Mouse (Mus musculus): Measurements from ENCODE around the gene Mospd3. TPM values are rescaled to one million over a fixed set of nuclear protein-coding genes. Genes with fewer than 3 reads are reported as not detected.
"Not testable (repeated sequence)": the region's sequence is repeated elsewhere in the genome, so short reads cannot be mapped to it uniquely, and the experiment has no call there.

Gene Mospd3
- polyA plus RNA-seq, 1 experiment from 2014 or later: 14.0 TPM

DNA sequence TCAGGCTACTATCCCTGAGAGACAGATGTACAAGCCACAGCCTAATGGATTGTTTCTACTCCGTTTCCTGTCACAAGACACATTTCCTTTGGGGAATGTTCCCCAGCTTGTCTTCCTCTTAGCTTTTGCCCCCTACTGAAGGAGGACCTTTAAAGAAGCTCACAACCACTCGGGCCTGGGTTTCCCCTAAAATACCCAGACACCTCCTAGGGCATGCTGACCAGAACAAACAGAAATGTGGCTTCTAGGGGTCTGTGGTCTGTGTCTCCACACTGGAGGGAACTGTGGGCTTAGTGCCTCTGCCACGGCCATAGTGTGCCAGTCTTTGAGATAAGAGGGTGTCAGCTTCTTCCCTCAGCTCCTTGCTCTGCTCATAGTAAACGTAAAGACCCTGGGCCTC, 30.7 kb upstream of the Mospd3 start:
- Histone ChIP-seq H3K9me3 (replicated peaks) (no peaks in the 10 kb centered on the region), H3K4me3 (peak overlapping the region; percentile 94; the same call in 1 of the 2 replicates), H3K27ac (replicated peaks) (peak overlapping the region; percentile 96; the same call in 1 of the 2 replicates), H3K36me3 (peaks cover 50% of the 10 kb centered on the region), H3K4me1 (peaks cover 56% of the 10 kb centered on the region), H3K27me3 (ENCODE audit: low read depth, poor library complexity, severe bottlenecking) (no peaks in the 10 kb centered on the region)
- 79% methylated on average over 4 of the region's 4 CpGs for WGBS
- DNase-seq (ENCODE audit: low spot score): no peak

DNA sequence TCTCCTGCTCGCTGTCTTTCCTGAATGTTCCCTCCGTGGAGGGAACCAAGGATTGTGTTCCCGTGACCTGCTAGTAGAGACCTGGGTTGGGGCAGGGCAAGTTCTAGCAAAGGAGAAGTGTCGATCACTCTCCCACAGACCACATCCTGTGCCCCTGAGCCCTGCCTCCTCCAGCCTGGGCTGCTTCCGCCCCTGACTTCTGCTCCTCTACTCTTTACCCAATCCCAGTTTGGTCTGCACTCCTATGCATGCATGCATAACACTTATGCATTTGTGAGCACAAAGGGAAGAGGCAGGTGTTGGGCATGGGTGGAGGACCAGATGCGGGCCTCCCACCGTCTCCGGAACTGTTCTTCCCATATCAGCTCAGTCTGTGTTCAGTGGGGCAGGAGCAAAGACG, 30.3 kb upstream of the Mospd3 start:
- WGBS: 75% methylated on average over 9 of the region's 9 CpGs
- no peaks in the 10 kb centered on the region for H3K9me3 ChIP-seq (replicated peaks)
- peak overlapping the region; percentile 94 for H3K4me3 ChIP-seq
- peaks cover 56% of the 10 kb centered on the region for H3K4me1 ChIP-seq
- H3K27me3 ChIP-seq (ENCODE audit: low read depth, poor library complexity, severe bottlenecking): no peaks in the 10 kb centered on the region
- peaks cover 46% of the 10 kb centered on the region for H3K36me3 ChIP-seq
- DNase-seq (ENCODE audit: low spot score): no peak
- peak overlapping the region; percentile 96 for H3K27ac ChIP-seq (replicated peaks)

DNA sequence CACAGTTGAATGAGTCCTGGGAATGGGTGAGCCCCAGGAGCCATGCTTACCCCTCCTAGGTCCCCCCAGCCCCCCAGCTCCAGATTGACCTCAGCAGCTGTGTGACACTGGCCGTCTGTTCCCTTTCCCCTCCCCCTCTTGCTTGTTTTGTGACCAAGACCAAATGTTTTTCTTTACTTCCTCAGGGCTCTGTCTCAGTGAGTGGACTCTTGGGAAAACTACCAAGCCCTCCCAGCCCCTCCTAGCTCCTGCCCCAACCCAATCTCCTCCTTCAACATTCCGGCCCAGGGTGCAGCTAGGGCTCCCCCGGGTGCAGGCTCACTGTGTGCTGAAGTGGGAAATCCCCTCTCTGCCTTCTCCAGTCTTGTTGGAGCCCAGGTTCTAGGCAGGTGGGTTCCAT, 29.7 kb upstream of the Mospd3 start:
- peak overlapping the region; percentile 96 for H3K27ac ChIP-seq (replicated peaks)
- H3K27me3 ChIP-seq (ENCODE audit: low read depth, poor library complexity, severe bottlenecking): no peaks in the 10 kb centered on the region
- no peaks in the 10 kb centered on the region for H3K9me3 ChIP-seq (replicated peaks)
- WGBS: 50% methylated on average over 3 of the region's 3 CpGs
- DNase-seq (ENCODE audit: low spot score): no peak
- H3K36me3 ChIP-seq: peaks cover 40% of the 10 kb centered on the region
- peak overlapping the region; percentile 94 for H3K4me3 ChIP-seq
- peaks cover 60% of the 10 kb centered on the region for H3K4me1 ChIP-seq

DNA sequence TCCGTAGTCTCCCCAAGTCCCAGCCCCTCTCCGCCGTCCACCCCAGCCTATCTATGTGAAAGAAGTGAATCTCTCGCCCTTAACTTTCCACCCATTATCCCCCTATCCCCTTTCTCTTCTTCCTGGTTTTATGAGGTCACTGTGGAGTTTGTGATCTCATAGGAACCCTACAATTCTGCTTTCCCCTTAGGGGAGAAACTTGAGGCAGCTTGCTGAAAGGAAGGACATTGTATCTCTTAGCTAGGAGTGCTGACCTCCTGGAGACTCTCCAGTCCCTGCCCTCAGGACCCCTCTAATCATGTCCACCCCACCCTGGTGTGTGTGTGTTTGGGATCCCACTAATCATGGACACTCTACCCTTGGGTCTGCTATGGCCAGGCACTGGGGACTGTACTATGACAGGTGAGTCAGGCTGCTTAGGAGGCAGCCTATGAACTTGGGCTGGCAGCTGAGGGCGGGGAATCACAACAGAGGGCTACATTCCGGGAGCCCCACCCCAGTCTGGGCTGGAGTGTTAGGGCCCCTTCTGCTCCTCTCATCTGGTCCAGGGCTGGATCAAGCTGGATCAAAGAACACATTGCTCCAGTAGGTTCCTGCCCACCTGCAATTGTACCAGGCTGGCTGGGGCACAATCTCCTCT, 29.2 kb upstream of the Mospd3 start:
- DNase-seq (ENCODE audit: low spot score): no peak
- Histone ChIP-seq H3K27ac (replicated peaks) (peak overlapping the region; percentile 96), H3K36me3 (peaks cover 34% of the 10 kb centered on the region), H3K27me3 (ENCODE audit: low read depth, poor library complexity, severe bottlenecking) (no peaks in the 10 kb centered on the region), H3K9me3 (replicated peaks) (no peaks in the 10 kb centered on the region), H3K4me3 (peak overlapping the region; percentile 94), H3K4me1 (peaks cover 65% of the 10 kb centered on the region)
- WGBS: 28% methylated on average over 6 of the region's 6 CpGs

DNA sequence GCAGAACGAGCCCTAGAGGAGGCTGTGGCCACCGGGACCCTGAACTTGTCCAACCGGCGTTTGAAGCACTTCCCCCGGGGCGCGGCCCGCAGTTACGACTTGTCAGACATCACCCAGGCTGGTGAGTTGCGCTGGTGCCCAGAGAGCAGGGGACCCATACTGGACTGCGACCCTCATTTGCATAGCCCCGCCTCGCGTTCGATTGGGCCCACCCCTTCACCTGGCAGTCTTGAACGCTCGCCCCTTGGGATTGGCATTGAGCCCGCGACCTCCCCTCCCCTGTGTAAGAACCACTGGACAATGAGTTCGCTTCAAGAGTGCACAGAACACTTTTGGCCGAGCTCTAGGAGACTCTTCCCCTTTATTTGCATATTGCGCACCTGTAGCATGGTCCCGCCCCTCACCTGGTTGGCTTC, 28.5 kb upstream of the Mospd3 start:
- Histone ChIP-seq H3K9me3 (replicated peaks) (no peaks in the 10 kb centered on the region), H3K4me1 (peaks cover 71% of the 10 kb centered on the region), H3K27me3 (ENCODE audit: low read depth, poor library complexity, severe bottlenecking) (no peaks in the 10 kb centered on the region), H3K4me3 (peak overlapping the region; percentile 94), H3K27ac (replicated peaks) (peak overlapping the region; percentile 96), H3K36me3 (peaks cover 27% of the 10 kb centered on the region)
- DNase-seq (ENCODE audit: low spot score): no peak
- WGBS: 1% methylated on average over 23 of the region's 23 CpGs

DNA sequence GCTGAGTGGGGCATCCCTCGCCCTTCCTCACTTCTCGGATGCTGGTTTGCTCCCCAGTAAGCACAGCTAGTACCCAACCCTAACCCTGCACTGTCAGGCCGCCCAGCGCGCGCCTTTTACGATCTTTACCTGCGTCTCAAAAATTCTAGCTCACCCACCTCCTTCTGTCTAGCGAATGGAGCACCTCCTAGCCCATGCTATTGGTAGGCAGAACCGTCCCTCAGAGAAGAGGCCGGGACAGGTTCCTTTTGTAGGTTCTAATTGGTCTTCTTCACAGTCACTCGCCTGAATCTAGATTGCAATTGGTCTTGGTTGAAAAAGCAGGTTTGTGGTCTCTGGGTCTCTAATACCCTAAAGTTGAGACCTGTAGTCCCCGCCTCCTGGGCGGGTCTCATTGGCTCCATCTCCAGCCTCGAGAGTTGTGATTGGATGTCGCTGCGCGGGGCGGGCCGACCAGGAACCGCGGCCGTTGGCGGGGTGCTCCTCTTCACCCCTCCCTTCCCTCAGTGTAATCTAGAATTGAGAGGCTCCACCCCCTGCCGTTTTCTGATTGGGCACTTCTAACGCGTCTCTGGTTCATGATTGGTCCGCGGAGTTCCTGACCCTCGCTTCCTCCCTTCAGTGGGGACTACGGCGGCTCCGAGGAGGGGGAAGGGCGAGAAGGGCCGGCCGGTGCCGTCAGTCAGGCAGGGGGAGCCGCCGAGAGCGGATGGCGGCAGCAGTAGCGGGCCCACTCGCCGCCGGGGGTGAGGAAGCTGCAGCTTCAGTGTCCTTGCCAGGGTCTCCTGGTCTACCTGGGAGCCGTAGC, 27.8 kb upstream of the Mospd3 start, which contains the start of the genes Fbxo24, Lrch4 and Gm20605:
TSS of gene Fbxo24 (minus strand) at position 505 of the 808 bp plus-strand sequence.
TSS of gene Lrch4 (plus strand) at position 624 of the 808 bp plus-strand sequence.
TSS of gene Gm20605 (plus strand) at position 678 of the 808 bp plus-strand sequence.
- H3K4me1 ChIP-seq: peaks cover 66% of the 10 kb centered on the region
- peak; percentile 99 for DNase-seq (ENCODE audit: low spot score)
- H3K4me3 ChIP-seq: peak within 1 kb of the TSS; percentile 94
- peak within 1 kb of the TSS; percentile 96 for H3K27ac ChIP-seq (replicated peaks)
- peaks cover 21% of the 10 kb centered on the region for H3K36me3 ChIP-seq
- no peaks in the 10 kb centered on the region for H3K27me3 ChIP-seq (ENCODE audit: low read depth, poor library complexity, severe bottlenecking)
- no peaks in the 10 kb centered on the region for H3K9me3 ChIP-seq (replicated peaks)
- WGBS: under 1% methylated on average over 46 of the region's 46 CpGs

- WGBS: 7% methylated on average over 9 of the region's 9 CpGs
- Histone ChIP-seq H3K9me3 (replicated peaks) (no peaks in the 10 kb centered on the region), H3K36me3 (peaks cover 15% of the 10 kb centered on the region; the same call in 1 of the 2 replicates), H3K27me3 (ENCODE audit: low read depth, poor library complexity, severe bottlenecking) (no peaks in the 10 kb centered on the region), H3K4me1 (peaks cover 62% of the 10 kb centered on the region), H3K4me3 (peak overlapping the region; percentile 94), H3K27ac (replicated peaks) (peak overlapping the region; percentile 92)
- no peak for DNase-seq (ENCODE audit: low spot score)
These were observed 27.1 kb upstream of the Mospd3 start for GRCm38 (mm10) chr5:137627991-137628390.

GRCm38 (mm10) chr5:137623937-137624530, 23.2 kb upstream of the Mospd3 start:
- no peak for DNase-seq (ENCODE audit: low spot score)
- 90% methylated on average over 11 of the region's 11 CpGs for WGBS
- peaks cover 29% of the 10 kb centered on the region for H3K4me1 ChIP-seq
- H3K4me3 ChIP-seq: no peak overlapping the region
- H3K27ac ChIP-seq (replicated peaks): no peak overlapping the region
- H3K9me3 ChIP-seq (replicated peaks): no peaks in the 10 kb centered on the region
- H3K36me3 ChIP-seq: no peaks in the 10 kb centered on the region
- no peaks in the 10 kb centered on the region for H3K27me3 ChIP-seq (ENCODE audit: low read depth, poor library complexity, severe bottlenecking)

GRCm38 (mm10) chr5:137615347-137615746, 14.5 kb upstream of the Mospd3 start:
- Histone ChIP-seq H3K27me3 (ENCODE audit: low read depth, poor library complexity, severe bottlenecking) (peaks cover 3% of the 10 kb centered on the region; the same call in 1 of the 2 replicates), H3K9me3 (replicated peaks) (no peaks in the 10 kb centered on the region), H3K4me1 (peaks cover 35% of the 10 kb centered on the region), H3K4me3 (no peak overlapping the region), H3K27ac (replicated peaks) (no peak overlapping the region), H3K36me3 (no peaks in the 10 kb centered on the region)
- 91% methylated on average over 7 of the region's 7 CpGs for WGBS
- DNase-seq (ENCODE audit: low spot score): no peak

DNA sequence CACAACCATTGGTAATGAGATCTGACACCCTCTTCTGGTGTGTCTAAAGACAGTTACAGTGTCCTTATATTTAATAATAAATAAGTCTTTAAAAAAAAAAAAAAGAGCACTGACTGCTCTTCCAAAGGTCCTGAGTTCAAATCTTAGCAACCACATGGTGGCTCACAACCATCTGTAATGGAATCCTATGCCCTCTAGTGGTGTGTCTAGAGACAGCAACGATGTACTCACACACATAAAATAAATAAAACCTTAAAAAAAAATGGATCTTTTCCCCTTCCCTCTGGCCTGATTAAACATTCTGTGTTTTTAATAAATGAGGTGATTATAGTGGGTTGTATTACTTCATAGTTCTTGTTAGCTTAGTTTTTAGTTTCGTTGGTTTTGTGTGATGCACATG, 14.1 kb upstream of the Mospd3 start:
- not testable (repeated sequence) for H3K36me3 ChIP-seq; H3K27ac ChIP-seq (replicated peaks); H3K9me3 ChIP-seq (replicated peaks); H3K27me3 ChIP-seq (ENCODE audit: low read depth, poor library complexity, severe bottlenecking); H3K4me3 ChIP-seq; DNase-seq (ENCODE audit: low spot score)
- 89% methylated on average over 2 of the region's 2 CpGs for WGBS
- peaks cover 38% of the 10 kb centered on the region for H3K4me1 ChIP-seq

- 65% methylated on average over 11 of the region's 11 CpGs for WGBS
- H3K9me3 ChIP-seq (replicated peaks): no peaks in the 10 kb centered on the region
- peaks cover 19% of the 10 kb centered on the region for H3K27me3 ChIP-seq (ENCODE audit: low read depth, poor library complexity, severe bottlenecking)
- no peaks in the 10 kb centered on the region for H3K36me3 ChIP-seq
- no peak within 1 kb of the TSS; the same call in 1 of the 2 replicates for H3K4me3 ChIP-seq
- peak within 1 kb of the TSS; percentile 76 for H3K27ac ChIP-seq (replicated peaks)
- peaks cover 50% of the 10 kb centered on the region for H3K4me1 ChIP-seq
- no peak for DNase-seq (ENCODE audit: low spot score)
These were observed 12.7 kb upstream of the Mospd3 start, which contains the start of gene Pcolce for GRCm38 (mm10) chr5:137613550-137613949. Gene Pcolce (minus strand): TSS chr5:137613784.

- H3K36me3 ChIP-seq: no peaks in the 10 kb centered on the region
- H3K27ac ChIP-seq (replicated peaks): peak overlapping the region; percentile 76
- peaks cover 24% of the 10 kb centered on the region for H3K27me3 ChIP-seq (ENCODE audit: low read depth, poor library complexity, severe bottlenecking)
- no peak for DNase-seq (ENCODE audit: low spot score)
- H3K9me3 ChIP-seq (replicated peaks): no peaks in the 10 kb centered on the region
- H3K4me3 ChIP-seq: no peak overlapping the region; the same call in 1 of the 2 replicates
- 68% methylated on average over 5 of the region's 5 CpGs for WGBS
- H3K4me1 ChIP-seq: peaks cover 55% of the 10 kb centered on the region
These were observed 12.2 kb upstream of the Mospd3 start for GRCm38 (mm10) chr5:137613076-137613475.

Data from midbrain, embryonic 10.5 days (tissue).